Mouse (Mus musculus) intestine, postnatal 0 days (tissue): Measurements from ENCODE around the gene Olfr1242. TPM values are rescaled to one million over a fixed set of nuclear protein-coding genes. Genes with fewer than 3 reads are reported as not detected.
A peak's percentile ranks its signal among the peaks of the same experiment; 100 is the strongest.

Experiments used
- ATAC-seq: fragments of 200-750 bp; cut with Nextera tagmentation; 2 replicates; pipeline ENCODE4 v1.8.0; 2017; ENCODE audit warnings: mild to moderate bottlenecking, moderate TSS enrichment, moderate library complexity
- H3K27ac ChIP-seq: fragments of 300-500 bp; sonication (generic); 2 replicates; pipeline ENCODE4 v1.5.1; 2014; ENCODE audit warnings: mild to moderate bottlenecking, low read depth, low read length, moderate library complexity
- H3K27me3 ChIP-seq: fragments of 300-500 bp; sonication (generic); replicated peaks from 2 replicates; pipeline ENCODE4 v1.6.1; 2014; ENCODE audit warnings: low read length, mixed read lengths; ENCODE audit not compliant: control insufficient read depth, insufficient read depth
- H3K36me3 ChIP-seq: fragments of 300-500 bp; sonication (generic); 2 replicates; pipeline ENCODE4 v1.6.1; 2014; ENCODE audit warnings: mild to moderate bottlenecking, moderate library complexity; ENCODE audit not compliant: control insufficient read depth, insufficient read depth
- H3K4me1 ChIP-seq: fragments of 300-500 bp; sonication (generic); replicated peaks from 2 replicates; pipeline ENCODE4 v1.6.1; 2014; ENCODE audit warnings: antibody characterized with exemption, low read length, mixed read lengths; ENCODE audit not compliant: control insufficient read depth, insufficient read depth
- H3K4me2 ChIP-seq: fragments of 300-500 bp; sonication (generic); replicated peaks from 2 replicates; pipeline ENCODE4 v1.6.1; 2014; ENCODE audit warnings: low read depth, mild to moderate bottlenecking, moderate library complexity
- H3K4me3 ChIP-seq: fragments of 300-500 bp; sonication (generic); 2 replicates; pipeline ENCODE4 v1.5.1; 2014; ENCODE audit warnings: low read depth, low read length
- H3K9ac ChIP-seq: fragments of 300-500 bp; sonication (generic); 2 replicates; pipeline ENCODE4 v1.6.1; 2014; ENCODE audit warnings: mild to moderate bottlenecking, low read depth, low read length
- H3K9me3 ChIP-seq: fragments of 300-500 bp; sonication (generic); 2 replicates; pipeline ENCODE4 v1.6.1; 2016; ENCODE audit warnings: mixed run types; ENCODE audit not compliant: control insufficient read depth
- CTCF ChIP-seq: sonication (generic); IDR thresholded peaks from 2 replicates; pipeline ENCODE4 v1.5.1; 2016; ENCODE audit warnings: low read depth, mild to moderate bottlenecking, control low read depth, antibody characterized with exemption, moderate library complexity
- whole genome bisulfite sequencing: fragments of 180-500 bp; shearing (Covaris S2); extraction: QIAGEN DNeasy Blood & Tissue Kit; methylation state at CpG from one replicate; pipeline ENCODE4 v1.1.7; 2014; 5-methylcytosine and 5-hydroxymethylcytosine counted together
- polyA plus RNA-seq: library from polyadenylated mRNA; unstranded; fragments of >200 nt; fragmentation: Nextera tagmentation; extraction: Ambion mirVana; gene quantifications from 2 replicates; pipeline ENCODE4 v1.2.1, GENCODE M21; 2015

The Olfr1242 gene
- not detected in 2 replicates for polyA plus RNA-seq

GRCm38 (mm10) chr2:89498235-89498634 is at the start of gene Olfr1242:
Olfr1242 (minus strand) TSS chr2:89498335.
- ATAC-seq = no peak
- Histone ChIP-seq H3K9me3 (no peaks in the 10 kb centered on the region), H3K4me3 (no peak within 1 kb of the TSS), H3K36me3 (no peaks in the 10 kb centered on the region), H3K4me1 (no peaks in the 10 kb centered on the region), H3K27me3 (no peaks in the 10 kb centered on the region), H3K4me2 (no peak within 1 kb of the TSS), H3K9ac (no peak within 1 kb of the TSS), H3K27ac (no peak within 1 kb of the TSS)
- WGBS = 80% methylated on average over 1 of the region's 1 CpGs
- TF ChIP-seq CTCF = no peak

DNA sequence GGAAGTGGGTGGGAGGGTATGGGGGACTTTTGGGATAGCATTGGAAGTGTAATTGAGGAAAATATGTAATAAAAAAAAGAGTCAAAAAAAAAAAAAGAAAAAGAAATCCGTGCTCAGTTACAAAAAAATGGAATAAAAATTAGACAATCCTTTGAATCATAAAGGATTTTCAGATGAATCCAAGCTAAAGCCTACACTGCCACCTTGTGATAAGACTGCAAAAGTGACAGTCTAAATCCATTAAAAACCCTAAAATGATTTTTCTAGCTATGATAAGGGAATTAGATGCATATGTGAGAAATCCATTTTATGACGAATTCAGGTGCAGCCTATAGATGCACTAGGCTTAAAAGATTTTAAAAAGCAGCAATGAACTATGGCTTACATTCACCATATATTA is 46.4 kb upstream of the Olfr1242 start:
- Histone ChIP-seq H3K9me3 (no peaks in the 10 kb centered on the region), H3K4me2 (no peak overlapping the region), H3K36me3 (no peaks in the 10 kb centered on the region), H3K4me1 (no peaks in the 10 kb centered on the region), H3K4me3 (no peak overlapping the region), H3K9ac (no peak overlapping the region), H3K27ac (no peak overlapping the region), H3K27me3 (no peaks in the 10 kb centered on the region)
- 45% methylated on average over 2 of the region's 2 CpGs for WGBS
- no peak for ATAC-seq
- TF ChIP-seq CTCF = peak; percentile 49

DNA sequence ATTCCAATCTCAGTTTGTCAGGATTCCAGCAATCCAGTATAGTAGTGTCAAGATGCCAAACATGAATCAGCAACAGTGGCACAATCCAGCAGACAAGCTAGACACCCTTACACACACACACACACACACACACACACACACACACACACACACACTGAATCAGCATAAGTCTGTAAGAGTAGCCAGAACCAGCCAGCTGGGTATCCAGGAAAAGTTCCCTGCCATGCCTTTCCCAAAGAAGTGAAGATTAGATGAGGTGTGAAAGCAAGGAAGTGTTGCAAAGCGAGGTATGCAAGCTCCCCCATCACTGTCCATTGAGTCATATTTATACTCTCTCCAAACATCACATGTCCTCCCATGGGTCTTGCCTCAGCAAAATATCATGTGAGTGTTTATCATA is 41.8 kb upstream of the Olfr1242 start:
- TF ChIP-seq CTCF = no peak
- Histone ChIP-seq H3K9ac (no peak overlapping the region), H3K27me3 (no peaks in the 10 kb centered on the region), H3K4me3 (no peak overlapping the region), H3K4me2 (no peak overlapping the region), H3K9me3 (no peaks in the 10 kb centered on the region), H3K4me1 (no peaks in the 10 kb centered on the region), H3K27ac (no peak overlapping the region), H3K36me3 (no peaks in the 10 kb centered on the region)
- 65% methylated on average over 1 of the region's 1 CpGs for WGBS
- no peak for ATAC-seq

DNA sequence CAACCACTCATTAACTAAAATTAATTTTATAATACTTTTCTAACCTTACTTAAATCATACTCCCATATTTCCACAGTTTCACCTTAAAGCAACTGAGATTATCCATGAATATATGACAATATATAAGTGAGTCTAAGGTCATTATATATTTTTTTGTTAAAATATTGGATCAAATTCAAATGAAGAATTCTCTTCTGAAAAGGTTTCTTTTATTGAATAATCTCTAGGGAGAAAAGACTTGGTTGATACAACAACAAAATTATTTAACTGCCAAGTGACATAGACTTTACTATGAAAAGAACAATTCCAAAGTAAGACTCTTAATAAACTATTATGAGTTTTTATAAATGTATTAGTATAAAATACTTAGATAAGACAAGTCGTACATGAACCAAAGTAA is 33.3 kb upstream of the Olfr1242 start, which contains the start of gene Olfr1243:
Gene Olfr1243, minus strand, starts transcription at position 101 of the 400 bp plus-strand sequence.
- no peak within 1 kb of the TSS for H3K4me3 ChIP-seq
- H3K9me3 ChIP-seq = no peaks in the 10 kb centered on the region
- H3K4me2 ChIP-seq = no peak within 1 kb of the TSS
- H3K27me3 ChIP-seq = no peaks in the 10 kb centered on the region
- no peak for ATAC-seq
- no peak for TF ChIP-seq CTCF
- 85% methylated on average over 1 of the region's 1 CpGs for WGBS
- H3K9ac ChIP-seq = no peak within 1 kb of the TSS
- no peaks in the 10 kb centered on the region for H3K36me3 ChIP-seq
- H3K4me1 ChIP-seq = no peaks in the 10 kb centered on the region
- no peak within 1 kb of the TSS for H3K27ac ChIP-seq

- ATAC-seq = no peak
- Histone ChIP-seq H3K27ac (no peak within 1 kb of the TSS), H3K9me3 (no peaks in the 10 kb centered on the region), H3K4me3 (no peak within 1 kb of the TSS), H3K9ac (no peak within 1 kb of the TSS), H3K4me2 (no peak within 1 kb of the TSS), H3K36me3 (no peaks in the 10 kb centered on the region), H3K4me1 (no peaks in the 10 kb centered on the region), H3K27me3 (no peaks in the 10 kb centered on the region)
- no peak for TF ChIP-seq CTCF
These were observed 11.1 kb downstream of the Olfr1242 start, which contains the start of gene Olfr1241 for GRCm38 (mm10) chr2:89487026-89487425. Olfr1241 (minus strand) TSS chr2:89487126.

- WGBS = 88% methylated on average over 3 of the region's 3 CpGs
- Histone ChIP-seq H3K9ac (no peak within 1 kb of the TSS), H3K4me1 (no peaks in the 10 kb centered on the region), H3K27ac (no peak within 1 kb of the TSS), H3K4me2 (no peak within 1 kb of the TSS), H3K27me3 (no peaks in the 10 kb centered on the region), H3K36me3 (no peaks in the 10 kb centered on the region), H3K9me3 (no peaks in the 10 kb centered on the region), H3K4me3 (no peak within 1 kb of the TSS)
- no peak for TF ChIP-seq CTCF
- ATAC-seq = no peak
These were observed 55.2 kb downstream of the Olfr1242 start, which contains the start of gene Olfr1240 for GRCm38 (mm10) chr2:89442900-89443299. Olfr1240 (minus strand) TSS chr2:89443000.

Other genes starting within 250 kb of the Olfr1242 start
- gene Olfr1228, start 244.3 kb downstream of the Olfr1242 start, polyA plus RNA-seq = not detected in 2 replicates
- gene Olfr1229, start 210.3 kb downstream of the Olfr1242 start, polyA plus RNA-seq = not detected in 2 replicates
- not detected in 2 replicates for gene Olfr1230, start 201.1 kb downstream of the Olfr1242 start, polyA plus RNA-seq
- not detected in 2 replicates for gene Olfr1231, start 191.3 kb downstream of the Olfr1242 start, polyA plus RNA-seq
- gene Olfr1232, start 168.7 kb downstream of the Olfr1242 start, polyA plus RNA-seq = not detected in 2 replicates
- not detected in 2 replicates for gene Olfr1233, start 155.9 kb downstream of the Olfr1242 start, polyA plus RNA-seq
- gene Olfr1234, start 133.5 kb downstream of the Olfr1242 start, polyA plus RNA-seq = not detected in 2 replicates
- gene Olfr1238, start 88.7 kb downstream of the Olfr1242 start, polyA plus RNA-seq = not detected in 2 replicates
- gene Olfr1239, start 77.9 kb downstream of the Olfr1242 start, polyA plus RNA-seq = not detected in 2 replicates
- gene Olfr1240, start 55.3 kb downstream of the Olfr1242 start, polyA plus RNA-seq = not detected in 2 replicates
- gene Olfr1241, start 11.2 kb downstream of the Olfr1242 start, polyA plus RNA-seq = not detected in 2 replicates
- not detected in 2 replicates for gene Olfr1243, start 33.2 kb upstream of the Olfr1242 start, polyA plus RNA-seq
- not detected in 2 replicates for gene Olfr1245, start 80.1 kb upstream of the Olfr1242 start, polyA plus RNA-seq
- not detected in 2 replicates for gene Olfr1246, start 94.8 kb upstream of the Olfr1242 start, polyA plus RNA-seq
- gene Olfr1247, start 115.8 kb upstream of the Olfr1242 start, polyA plus RNA-seq = not detected in 2 replicates
- gene Olfr1248, start 119.9 kb upstream of the Olfr1242 start, polyA plus RNA-seq = not detected in 2 replicates
- not detected in 2 replicates for gene Olfr1249, start 136.6 kb upstream of the Olfr1242 start, polyA plus RNA-seq
- not detected in 2 replicates for gene Olfr1250, start 163.1 kb upstream of the Olfr1242 start, polyA plus RNA-seq
- not detected in 2 replicates for gene Olfr1251, start 173.6 kb upstream of the Olfr1242 start, polyA plus RNA-seq
- gene Olfr1252, start 226.7 kb upstream of the Olfr1242 start, polyA plus RNA-seq = not detected in 2 replicates